Mouse (Mus musculus) layer of hippocampus, adult 11-12 months (tissue): ENCODE data around the gene Cstad.

Experiments used
- DNase-seq: peaks from one replicate; pipeline ENCODE4 v3.0.0; 2022; ENCODE audit warnings: low spot score

Cstad gene

DNA sequence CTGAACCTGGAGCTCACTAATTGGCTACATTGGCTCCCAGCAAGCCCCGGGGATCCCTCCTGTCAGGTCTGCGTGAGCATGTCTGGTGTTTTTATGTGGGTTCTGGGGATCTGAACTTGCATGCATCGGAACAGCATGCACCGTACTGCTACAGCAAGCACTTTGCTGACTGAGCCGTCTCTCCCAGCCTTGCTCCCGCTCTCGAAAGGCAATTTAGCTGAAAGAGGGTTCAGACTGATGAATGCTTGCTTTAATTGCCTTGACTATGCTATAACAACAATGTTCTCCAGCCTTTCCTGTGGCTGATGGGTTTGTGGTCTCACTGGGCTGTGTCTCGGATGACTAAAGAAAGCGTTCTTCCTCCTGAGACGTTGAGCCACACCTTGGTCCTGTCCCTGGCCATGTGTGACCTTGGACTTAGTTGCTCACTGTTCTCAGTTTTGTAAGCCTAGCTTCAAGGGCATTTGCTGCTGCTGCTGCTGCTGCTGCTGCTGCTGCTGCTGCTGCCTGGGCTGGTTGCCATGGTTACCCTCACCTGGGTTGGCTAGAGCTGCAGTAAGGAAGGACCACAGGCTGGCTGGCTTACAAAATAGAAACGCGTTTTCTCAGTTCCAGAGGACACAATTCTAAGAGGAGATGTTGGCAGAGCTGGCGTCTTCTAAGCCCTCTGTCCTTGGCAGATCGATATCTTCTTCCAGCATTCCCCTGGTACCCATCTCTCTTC lies 34.4 kb downstream of the Cstad start:
- DNase-seq, result no peak

DNA sequence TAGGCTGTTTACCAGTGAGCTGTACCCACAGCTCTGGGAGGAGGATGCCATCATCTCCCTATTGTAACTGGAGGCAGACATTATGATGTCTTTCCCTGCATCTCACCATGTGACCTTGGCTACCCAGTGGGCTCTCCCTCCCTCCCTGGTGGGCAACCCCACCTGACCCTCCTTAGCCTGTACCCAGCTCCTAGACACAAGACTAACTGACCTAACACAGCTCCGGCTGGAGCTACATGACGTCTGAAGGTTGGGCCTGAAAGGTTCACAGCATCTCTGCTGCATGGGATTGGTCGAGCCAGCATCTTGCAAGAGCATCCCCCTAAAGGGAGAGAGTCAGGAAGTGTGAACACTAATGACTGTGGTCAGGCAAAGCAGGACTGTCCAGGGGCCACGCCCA lies 35.0 kb downstream of the Cstad start:
- DNase-seq, result no peak

DNA sequence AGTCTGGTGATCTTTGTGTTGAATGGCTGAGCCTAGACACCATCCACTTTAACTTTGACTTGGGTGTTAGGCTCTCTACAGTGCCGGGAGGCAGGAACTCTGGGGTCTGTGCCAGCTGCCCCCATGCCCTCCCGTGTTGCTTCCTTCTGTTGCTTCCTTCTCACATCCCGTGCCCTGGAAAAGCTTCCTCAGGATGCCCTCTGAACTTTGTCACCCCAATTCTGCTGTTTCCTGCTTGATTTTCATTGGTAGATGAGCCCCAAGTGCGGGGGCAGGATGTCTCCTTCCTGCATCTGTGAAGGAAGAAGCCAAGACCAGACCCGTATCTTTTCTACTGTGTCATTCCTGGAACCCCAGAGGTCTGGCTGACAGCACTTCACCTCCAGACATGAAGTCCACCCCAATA lies 41.4 kb downstream of the Cstad start:
- no peak for DNase-seq

DNA sequence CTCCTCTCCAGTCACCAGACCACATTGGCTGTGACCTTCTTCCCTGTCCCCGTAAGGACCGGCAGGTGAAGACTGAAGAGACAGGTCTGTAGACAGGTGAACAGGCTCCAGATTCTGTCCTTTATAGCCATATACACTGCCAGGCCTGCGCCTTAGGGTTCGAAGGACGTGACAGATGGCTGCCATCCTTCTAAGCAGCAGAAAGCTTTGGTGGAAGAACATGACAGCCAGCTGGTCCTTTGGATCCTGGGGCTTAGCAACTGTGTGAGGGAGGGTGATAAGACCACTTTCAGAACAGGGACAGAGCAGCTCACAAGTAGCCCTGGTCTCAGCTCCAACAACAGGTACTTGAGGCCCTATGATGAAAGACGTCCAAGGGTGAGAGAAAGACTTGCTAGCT lies 43.2 kb downstream of the Cstad start:
- DNase-seq, result no peak

DNA sequence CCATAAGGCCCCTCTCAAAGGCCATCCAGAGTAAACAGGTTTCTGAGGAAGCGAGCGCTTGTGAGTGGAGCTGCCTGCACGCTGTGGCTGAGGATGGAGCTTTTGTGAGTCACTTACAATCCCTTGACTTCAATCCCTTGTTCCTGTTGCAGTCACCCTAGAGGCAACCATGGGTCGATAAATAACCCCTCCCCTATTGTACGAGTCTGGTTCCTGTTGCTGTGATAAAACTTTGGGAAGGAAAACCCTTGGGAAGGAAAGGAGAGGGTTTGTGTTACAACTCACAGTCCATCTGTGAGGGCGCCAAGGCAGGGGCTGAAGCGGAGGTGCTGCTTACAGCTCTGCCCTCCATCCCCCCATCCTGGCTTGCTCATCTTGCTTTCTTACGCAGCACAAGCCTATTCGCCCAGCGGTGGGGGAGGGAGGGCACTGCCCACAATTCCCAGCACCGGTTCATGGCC lies 45.2 kb downstream of the Cstad start:
- no peak for DNase-seq

DNA sequence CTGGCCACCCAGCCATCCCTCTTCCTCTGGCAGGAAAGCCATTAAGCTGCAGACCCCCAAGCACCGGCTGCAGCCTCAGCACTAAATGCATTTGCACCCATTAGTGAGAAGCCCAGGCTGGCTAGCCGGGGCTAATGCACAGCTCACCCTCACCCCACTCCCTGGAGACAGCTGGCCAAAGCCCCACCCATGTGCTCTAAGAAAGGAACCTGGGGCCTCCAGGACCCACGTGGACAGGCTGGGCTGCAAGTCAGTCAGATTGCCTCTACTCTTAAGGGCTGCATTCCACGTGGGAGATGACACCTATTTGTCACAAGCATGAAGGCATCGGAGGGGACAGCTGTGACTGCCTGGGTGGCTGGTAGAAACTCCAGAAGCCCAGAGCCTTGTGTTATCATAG lies 48.0 kb downstream of the Cstad start:
- DNase-seq, result no peak

DNA sequence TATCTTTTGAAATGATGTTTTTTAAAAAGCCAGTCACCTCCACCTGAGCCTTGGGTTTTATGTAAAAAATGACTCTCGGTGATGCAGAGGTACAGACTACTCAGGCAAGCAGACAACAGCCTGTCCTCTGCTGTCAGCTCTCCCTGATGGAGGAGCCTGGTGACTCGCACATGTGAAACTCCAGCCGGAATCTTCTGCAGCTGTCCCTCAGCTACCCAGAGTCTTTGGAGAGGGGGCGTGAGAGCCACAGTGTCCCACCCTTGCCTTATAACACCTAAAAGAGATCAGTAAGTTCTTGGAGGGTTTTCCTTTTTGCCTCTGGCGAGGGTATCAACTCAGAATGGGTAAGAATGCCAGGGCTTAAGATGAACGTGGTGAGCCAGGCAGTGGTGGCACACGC lies 48.6 kb downstream of the Cstad start:
- DNase-seq, result no peak

DNA sequence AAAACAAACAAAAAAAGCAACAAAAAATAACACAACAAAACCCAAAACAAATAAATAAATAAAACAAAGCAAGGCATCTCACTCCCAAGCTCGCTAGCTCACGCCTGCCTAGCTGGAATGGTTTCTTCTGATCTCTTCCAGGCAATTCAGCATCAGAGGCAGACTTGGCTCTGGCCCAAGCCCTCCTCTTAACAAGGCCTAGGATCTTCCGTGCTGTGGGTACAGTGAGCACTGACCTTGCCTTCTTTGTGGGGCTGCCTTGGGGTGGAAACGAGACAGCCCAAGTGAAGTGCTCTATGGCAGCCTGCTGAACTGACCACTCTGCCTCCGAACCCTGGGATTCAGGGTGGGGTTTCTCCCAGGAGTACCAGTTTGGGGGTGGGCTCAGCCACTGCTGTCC lies 52.0 kb downstream of the Cstad start:
- peak; percentile 78 for DNase-seq

DNA sequence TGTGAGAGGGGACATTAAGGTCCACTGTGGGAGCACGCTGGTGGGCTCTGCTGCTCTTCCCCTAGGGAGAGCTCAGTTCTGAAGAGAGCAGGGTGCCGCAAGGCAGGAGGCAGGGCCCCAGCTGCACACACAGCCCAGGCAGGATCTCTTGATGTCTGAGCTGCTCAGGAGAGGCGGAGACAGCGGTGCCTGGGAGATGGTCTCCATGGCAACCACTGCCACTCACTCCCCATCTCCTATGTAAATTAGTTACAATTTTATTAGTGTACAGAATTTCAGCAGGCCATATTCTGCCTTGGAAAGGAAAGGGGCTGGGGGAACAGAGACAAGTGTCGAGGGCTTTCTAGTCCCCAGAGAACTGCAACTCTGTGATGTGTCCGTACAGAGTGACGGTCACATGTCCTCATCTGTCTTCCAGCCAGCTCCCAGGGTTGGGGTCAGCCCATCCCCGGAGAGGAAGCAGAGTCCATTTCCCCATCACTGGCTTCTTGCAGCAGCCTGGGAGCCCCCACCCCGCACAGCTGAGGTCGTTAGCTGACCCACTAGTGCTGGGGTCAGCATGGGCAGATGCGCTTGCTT lies 52.6 kb downstream of the Cstad start:
- DNase-seq, result peak; percentile 86

DNA sequence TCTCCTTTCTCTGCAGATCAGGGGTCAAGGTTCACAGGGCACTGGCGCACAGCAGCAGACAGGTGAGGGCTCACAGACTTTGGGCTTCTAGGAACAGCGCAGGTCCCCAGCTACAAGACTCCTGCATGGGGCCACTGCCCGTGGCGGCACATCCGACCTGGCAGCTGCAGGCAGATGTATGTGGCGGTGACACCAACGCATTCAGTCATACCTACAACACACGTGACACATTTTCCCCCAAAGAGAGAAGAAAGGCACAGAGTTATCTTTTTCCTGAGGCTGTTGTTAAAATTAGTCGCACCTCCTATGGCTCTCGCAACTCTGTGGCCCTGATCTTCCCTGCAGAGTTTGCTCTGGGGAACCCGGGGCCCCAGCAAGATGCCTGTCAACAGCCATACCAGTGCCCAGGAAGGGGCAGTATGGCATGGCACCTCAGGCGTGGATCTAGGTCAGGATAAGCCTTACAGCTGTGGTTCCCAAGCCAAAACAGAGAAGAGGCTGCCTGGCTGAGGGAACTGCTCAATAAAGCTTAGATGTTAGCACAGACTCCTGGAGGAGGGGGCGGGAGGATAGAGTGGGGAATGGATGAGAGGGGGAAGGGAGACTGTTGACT lies 53.1 kb downstream of the Cstad start:
- no peak for DNase-seq

DNA sequence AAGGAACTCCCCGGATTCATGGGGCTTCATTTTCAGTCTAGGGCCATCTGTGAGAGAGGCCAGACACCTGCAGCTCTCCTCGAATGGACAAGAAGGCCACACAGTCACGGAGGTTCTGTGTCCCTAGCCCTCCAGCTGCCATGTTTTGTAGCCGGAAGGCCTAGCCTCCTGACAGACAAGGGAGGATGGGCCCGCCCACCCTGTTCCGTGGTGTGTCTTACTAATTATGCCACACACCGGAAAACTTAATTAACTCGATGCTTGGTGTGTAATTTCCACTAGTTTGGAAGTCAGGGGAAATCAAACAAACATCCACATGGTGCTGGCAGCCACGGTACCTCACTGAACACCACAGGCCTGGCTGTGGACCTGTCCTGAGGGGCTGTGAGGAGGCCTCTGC lies 55.4 kb downstream of the Cstad start:
- no peak for DNase-seq

DNA sequence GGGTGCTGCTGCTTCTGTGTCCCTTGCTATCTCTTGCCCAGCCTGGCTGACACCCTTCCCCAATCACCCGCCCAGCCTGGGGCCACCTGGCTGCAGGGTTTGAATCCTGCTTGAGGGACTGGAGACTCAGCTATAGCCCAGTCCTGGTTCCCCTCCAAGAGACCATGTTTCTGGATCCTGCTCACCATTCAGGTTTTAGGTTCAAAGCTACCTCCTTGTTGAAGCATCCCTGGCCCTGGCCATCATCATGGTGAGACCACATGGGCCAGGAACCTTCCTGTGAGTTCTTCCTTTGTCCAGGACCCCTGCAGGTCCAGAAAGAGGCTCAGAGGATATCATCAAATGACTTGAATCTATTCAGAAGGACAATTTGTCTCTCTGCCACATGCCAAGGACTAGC lies 57.0 kb downstream of the Cstad start:
- DNase-seq, result no peak

DNA sequence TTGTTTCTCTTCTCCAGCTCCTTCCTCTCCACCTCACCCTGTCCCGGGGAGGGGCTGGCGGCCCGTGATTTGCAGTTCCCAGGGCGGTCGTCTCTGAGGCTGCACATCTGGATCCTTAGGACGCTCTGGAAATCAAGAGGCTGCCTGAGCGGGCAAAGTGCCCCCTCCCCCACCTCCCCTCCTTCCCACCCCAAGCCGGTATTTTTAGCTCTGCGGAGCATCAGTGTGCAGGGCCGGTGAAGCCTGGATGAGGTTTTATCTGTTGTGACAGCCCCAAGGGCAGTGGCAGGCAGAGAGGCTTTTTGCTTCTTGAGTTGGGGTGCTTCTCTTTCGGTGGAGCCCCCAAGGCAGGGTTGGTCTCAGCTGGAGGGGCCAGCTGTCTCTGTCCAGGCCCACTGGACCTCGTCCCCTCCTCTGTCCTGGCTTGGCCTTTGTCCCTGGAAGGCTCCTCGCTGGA lies 57.8 kb downstream of the Cstad start:
- no peak for DNase-seq

DNA sequence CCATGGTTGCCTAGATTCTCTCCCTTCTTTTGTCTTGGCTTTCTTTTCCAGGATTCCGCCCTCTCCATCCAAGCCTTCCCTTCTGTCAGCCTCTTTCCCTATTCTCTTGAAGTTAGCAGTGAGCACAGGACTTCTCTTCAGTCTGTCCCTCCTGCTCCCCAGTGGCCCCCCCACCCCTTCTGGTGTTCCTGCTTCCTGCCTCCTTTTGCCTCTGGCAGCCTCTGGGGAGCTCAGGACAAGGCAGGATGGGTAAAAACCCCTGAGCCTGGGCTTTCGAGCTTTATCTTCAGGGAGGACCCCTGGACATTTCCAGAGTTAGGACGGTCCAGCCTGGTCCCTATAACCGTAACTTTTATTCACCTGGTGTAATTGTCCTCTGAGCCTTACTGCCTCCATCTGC lies 58.2 kb downstream of the Cstad start:
- no peak for DNase-seq

DNA sequence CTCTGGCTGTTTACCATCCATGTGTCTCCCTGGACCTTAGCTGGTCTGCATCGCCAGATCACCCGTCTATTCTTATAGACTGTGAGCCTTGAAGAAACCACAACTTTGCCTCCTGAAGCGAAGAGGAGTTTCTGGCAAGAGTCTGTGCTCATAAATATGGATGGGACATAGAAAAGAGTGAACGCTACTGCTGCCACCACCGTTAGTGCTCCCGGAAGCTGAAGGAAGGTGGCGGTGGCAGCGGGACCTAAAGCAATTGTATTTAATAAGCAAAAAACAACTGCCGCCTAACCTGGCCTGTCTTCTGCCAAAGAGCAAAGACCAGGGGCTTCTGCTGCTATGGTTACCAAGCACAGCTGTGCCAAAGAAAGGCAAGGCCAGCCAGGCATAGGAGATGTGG lies 59.3 kb downstream of the Cstad start:
- no peak for DNase-seq

DNA sequence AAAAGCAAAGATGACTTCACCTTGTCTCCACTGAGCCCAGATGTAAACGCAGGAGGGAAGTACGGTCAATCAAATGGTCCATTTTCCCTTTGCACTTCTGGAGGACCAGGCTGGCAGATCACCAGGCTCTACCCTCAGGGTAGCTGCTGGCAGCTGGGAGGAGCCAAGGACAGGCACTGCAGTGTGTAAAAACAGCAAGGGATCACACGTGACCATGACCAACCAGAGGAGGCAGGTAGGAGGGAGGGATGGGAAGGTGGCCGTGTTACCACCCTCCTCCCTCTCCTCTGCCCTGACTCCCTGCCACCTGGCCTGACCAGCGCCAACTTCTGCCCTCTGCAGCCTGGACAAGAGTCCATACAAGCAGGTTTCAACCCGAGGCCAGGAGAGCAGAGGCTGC lies 59.7 kb downstream of the Cstad start:
- no peak for DNase-seq

DNA sequence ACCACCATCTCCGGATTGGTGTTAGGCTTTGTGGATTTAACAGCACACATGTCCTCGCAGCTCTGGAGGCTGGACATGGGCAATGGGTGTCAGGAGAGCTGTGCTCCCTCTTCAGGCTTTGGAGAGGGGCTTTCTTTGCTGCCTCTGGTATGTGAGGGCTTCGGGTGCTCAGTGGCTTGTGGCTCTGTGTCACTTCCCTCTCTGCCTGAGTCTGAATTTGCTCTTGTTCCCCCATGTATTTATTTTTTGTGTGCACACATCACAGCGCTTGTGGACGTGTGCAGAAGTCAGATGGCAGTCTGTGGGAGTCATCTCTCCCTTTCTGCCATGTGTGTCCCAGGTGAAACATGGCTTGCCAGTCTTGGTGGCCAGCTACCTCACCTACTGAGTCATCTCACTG lies 60.9 kb downstream of the Cstad start:
- DNase-seq, result no peak

DNA sequence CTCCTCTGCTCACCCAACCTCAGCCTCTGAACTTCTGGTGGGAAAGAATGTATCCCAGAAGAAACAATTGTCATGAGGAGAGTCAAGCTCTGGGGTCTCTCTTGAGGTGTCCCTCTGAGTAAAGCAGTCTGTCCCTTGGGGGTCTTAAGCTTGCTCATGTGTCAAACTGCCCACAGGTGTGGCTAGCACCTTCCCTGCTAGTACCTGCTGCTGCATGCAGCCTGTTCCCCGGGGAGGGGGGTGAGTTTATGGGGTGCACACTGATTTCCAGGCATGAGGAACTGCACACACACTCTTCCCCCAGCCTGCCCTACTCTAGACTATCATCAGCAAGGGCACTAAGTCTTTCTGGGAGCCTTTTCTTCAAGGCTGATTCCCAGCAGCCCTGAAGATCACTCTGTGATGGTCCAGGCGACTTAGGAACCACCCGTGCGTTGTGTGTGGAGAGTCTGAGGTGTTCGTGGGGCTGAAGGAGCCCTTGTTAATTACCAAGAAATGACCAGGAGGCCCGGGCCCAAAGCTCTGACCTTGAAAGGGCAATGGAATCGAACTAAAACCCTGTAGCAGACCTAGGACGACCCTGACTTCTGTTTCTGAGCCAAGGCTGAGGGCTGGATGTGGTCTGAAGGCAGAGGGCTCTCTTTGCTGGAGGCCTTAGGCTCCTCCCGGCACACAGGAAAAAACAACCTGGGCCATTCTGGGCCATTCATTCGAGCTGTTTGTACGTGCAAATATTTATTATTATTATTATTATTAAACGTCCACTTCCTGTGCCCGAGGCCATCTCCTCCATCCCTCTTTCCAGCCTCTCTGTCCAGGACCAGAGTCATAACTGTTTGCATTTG lies 62.1 kb downstream of the Cstad start:
- DNase-seq, result no peak

DNA sequence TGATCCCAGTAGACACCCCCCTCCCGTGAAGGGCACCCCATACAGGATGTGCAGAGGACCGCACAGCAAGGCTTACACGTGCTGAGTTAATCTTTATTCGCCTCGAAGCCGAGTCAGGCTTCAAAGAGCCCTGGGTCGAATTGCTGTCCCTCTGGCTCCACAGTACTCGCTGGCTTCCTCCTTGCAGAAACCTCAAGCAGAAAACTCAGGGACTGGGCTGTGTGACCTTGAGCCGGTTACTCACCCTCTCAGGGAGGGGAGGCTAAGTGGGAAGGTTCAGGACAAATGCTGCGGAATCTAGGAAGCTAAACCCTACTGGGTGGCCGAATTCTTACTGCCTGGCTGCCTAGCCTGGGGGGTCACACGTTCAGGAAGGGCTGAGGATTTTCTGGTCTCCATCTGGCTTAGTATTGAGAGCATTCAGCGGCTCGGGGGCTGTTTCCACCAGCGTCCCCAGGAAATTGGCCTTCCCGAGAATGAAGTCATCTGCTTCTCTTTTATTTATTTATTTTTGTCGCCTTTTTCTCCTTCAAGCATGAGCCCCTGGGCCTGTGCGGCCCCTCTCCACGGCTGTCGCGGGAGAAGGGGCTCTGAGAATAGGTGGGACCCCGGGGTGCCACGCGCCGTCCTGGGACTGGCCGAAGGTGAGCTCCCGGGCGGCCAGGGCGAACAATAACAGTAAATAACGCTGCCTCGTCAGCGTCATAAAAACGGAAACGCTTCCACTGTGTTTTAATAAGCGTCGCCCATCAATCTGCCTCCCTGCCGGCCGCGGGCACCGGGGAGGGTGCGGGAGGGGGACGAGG lies 63.0 kb downstream of the Cstad start:
- DNase-seq, result no peak

DNA sequence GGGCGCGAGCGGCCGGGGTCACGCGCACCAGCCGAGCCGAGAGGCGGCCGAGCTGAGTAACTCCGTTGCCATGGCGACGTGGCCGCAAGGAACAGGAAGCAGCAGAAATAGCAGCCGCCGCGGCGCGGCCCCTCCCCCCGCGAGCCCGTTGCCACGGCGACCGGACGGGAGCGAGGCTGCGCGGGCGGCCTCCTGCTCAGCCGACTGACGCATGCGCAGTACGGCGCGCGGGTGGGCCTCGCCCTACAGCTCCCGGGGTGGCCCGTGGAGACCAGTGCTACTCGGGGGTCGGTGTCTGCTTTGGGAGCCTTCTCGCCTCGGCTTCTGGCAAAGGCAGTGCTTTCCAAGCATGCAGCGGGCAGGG lies 63.6 kb downstream of the Cstad start:
- peak; percentile 100 for DNase-seq
